Mouse (Mus musculus) forebrain, embryonic 13.5 days (tissue): ENCODE results near the gene Gm28710. TPM values are rescaled to one million over a fixed set of nuclear protein-coding genes. Genes with fewer than 3 reads are reported as not detected.
A peak's percentile ranks its signal among the peaks of the same experiment; 100 is the strongest.

ENCODE experiments used
- ATAC-seq: fragments of 200-750 bp; cut with Nextera tagmentation; 2 replicates; pipeline ENCODE4 v1.8.0; 2017
- H3K27ac ChIP-seq: fragments of 300-500 bp; sonication (generic); 2 replicates; pipeline ENCODE4 v1.5.1; 2015; ENCODE audit warnings: inconsistent platforms, mild to moderate bottlenecking, moderate library complexity
- H3K27me3 ChIP-seq: fragments of 300-500 bp; sonication (generic); 2 replicates; pipeline ENCODE4 v1.6.1; 2015; ENCODE audit warnings: mild to moderate bottlenecking, inconsistent platforms
- H3K36me3 ChIP-seq: fragments of 300-500 bp; sonication (generic); 2 replicates; pipeline ENCODE4 v1.6.1; 2015; ENCODE audit warnings: mild to moderate bottlenecking, inconsistent platforms; ENCODE audit not compliant: poor library complexity, severe bottlenecking
- H3K4me1 ChIP-seq: fragments of 300-500 bp; sonication (generic); 2 replicates; pipeline ENCODE4 v1.6.1; 2015; ENCODE audit warnings: inconsistent platforms
- H3K4me2 ChIP-seq: fragments of 300-500 bp; sonication (generic); 2 replicates; pipeline ENCODE4 v1.6.1; 2015; ENCODE audit warnings: inconsistent platforms, mild to moderate bottlenecking, moderate library complexity
- H3K4me3 ChIP-seq: fragments of 300-500 bp; sonication (generic); 2 replicates; pipeline ENCODE4 v1.5.1; 2015; ENCODE audit warnings: mild to moderate bottlenecking, inconsistent platforms
- H3K9ac ChIP-seq: fragments of 300-500 bp; sonication (generic); 2 replicates; pipeline ENCODE4 v1.6.1; 2015; ENCODE audit warnings: mild to moderate bottlenecking, inconsistent platforms
- H3K9me3 ChIP-seq: fragments of 300-500 bp; sonication (generic); replicated peaks from 2 replicates; pipeline ENCODE4 v1.6.1; 2016; ENCODE audit warnings: inconsistent platforms
- WGBS: fragments of 180-500 bp; shearing (Covaris S2); methylation state at CpG from one replicate; pipeline ENCODE4 v1.1.7; 2015; 5-methylcytosine and 5-hydroxymethylcytosine counted together
- polyA plus RNA-seq: library from polyadenylated mRNA; unstranded; fragments of >200 nt; fragmentation: Nextera tagmentation; extraction: Ambion mirVana; gene quantifications from 2 replicates; pipeline ENCODE4 v1.2.1, GENCODE M21; 2015

Gene Gm28710
- polyA plus RNA-seq, result not detected in 2 replicates

GRCm38 (mm10) chr5:16791243-16791860 is at the start of gene Gm28710:
Gene Gm28710 (plus strand): TSS chr5:16791810.
- ATAC-seq, result no peak
- Histone ChIP-seq H3K27ac (no peak within 1 kb of the TSS), H3K9me3 (no peaks in the 10 kb centered on the region), H3K4me1 (no peaks in the 10 kb centered on the region), H3K27me3 (no peaks in the 10 kb centered on the region), H3K36me3 (no peaks in the 10 kb centered on the region), H3K4me3 (no peak within 1 kb of the TSS), H3K4me2 (no peak within 1 kb of the TSS), H3K9ac (no peak within 1 kb of the TSS)
- 90% methylated on average over 4 of the region's 4 CpGs for WGBS

DNA sequence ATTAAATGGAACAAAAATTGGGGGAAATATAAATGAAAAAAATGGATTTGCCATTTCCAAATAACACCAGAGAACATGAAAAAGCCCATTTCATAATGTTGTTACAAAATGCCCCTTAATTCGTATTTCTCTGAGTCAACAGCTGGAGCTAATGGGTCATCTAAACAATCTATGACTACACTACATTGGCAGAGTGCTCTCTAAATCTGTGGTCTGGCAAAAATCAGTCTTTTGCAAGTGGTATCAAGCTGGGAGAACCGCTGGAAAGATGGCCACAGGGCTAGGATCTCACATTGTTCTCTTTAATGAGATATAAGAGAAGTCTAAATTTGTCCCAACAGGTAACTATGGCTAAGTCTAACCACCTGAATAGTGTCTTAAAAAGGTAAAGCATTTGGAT is 14.4 kb upstream of the Gm28710 start:
- H3K9me3 ChIP-seq, result no peaks in the 10 kb centered on the region
- no peak overlapping the region for H3K9ac ChIP-seq
- ATAC-seq, result no peak
- H3K36me3 ChIP-seq, result no peaks in the 10 kb centered on the region
- 74% methylated on average over 2 of the region's 2 CpGs for WGBS
- no peaks in the 10 kb centered on the region for H3K27me3 ChIP-seq
- H3K27ac ChIP-seq, result no peak overlapping the region
- no peaks in the 10 kb centered on the region for H3K4me1 ChIP-seq
- H3K4me2 ChIP-seq, result no peak overlapping the region
- no peak overlapping the region for H3K4me3 ChIP-seq

- no peak for ATAC-seq
- WGBS, result 88% methylated on average over 6 of the region's 6 CpGs
- H3K9me3 ChIP-seq, result no peaks in the 10 kb centered on the region
These were observed 12.9 kb upstream of the Gm28710 start for GRCm38 (mm10) chr5:16778610-16779172.

GRCm38 (mm10) chr5:16785627-16786026 is 6.0 kb upstream of the Gm28710 start:
- Histone ChIP-seq H3K4me2 (no peak overlapping the region), H3K27me3 (no peaks in the 10 kb centered on the region), H3K27ac (no peak overlapping the region), H3K4me1 (no peaks in the 10 kb centered on the region), H3K4me3 (no peak overlapping the region), H3K9ac (no peak overlapping the region), H3K9me3 (no peaks in the 10 kb centered on the region), H3K36me3 (no peaks in the 10 kb centered on the region)
- 87% methylated on average over 4 of the region's 4 CpGs for WGBS
- ATAC-seq, result no peak

More at GRCm38 (mm10) chr5:16778610-16779172, 12.9 kb upstream of the Gm28710 start:
- Histone ChIP-seq H3K4me2 (no peak overlapping the region), H3K27ac (no peak overlapping the region), H3K4me3 (no peak overlapping the region), H3K36me3 (no peaks in the 10 kb centered on the region), H3K27me3 (no peaks in the 10 kb centered on the region), H3K4me1 (no peaks in the 10 kb centered on the region), H3K9ac (no peak overlapping the region)

- no peak for ATAC-seq
- H3K27ac ChIP-seq, result no peak overlapping the region
- no peaks in the 10 kb centered on the region for H3K36me3 ChIP-seq
- no peaks in the 10 kb centered on the region for H3K27me3 ChIP-seq
- no peak overlapping the region for H3K4me3 ChIP-seq
- no peak overlapping the region for H3K9ac ChIP-seq
- no peaks in the 10 kb centered on the region for H3K4me1 ChIP-seq
- WGBS, result 89% methylated on average over 6 of the region's 6 CpGs
- no peaks in the 10 kb centered on the region for H3K9me3 ChIP-seq
- H3K4me2 ChIP-seq, result no peak overlapping the region
These were observed 3.4 kb downstream of the Gm28710 start for GRCm38 (mm10) chr5:16794972-16795371.

- Histone ChIP-seq H3K4me2 (no peak overlapping the region), H3K4me1 (no peaks in the 10 kb centered on the region), H3K27ac (no peak overlapping the region), H3K4me3 (no peak overlapping the region), H3K36me3 (no peaks in the 10 kb centered on the region), H3K27me3 (no peaks in the 10 kb centered on the region), H3K9ac (no peak overlapping the region), H3K9me3 (no peaks in the 10 kb centered on the region)
- 76% methylated on average over 4 of the region's 4 CpGs for WGBS
- ATAC-seq, result no peak
These were observed 11.1 kb downstream of the Gm28710 start for GRCm38 (mm10) chr5:16802726-16803125.

DNA sequence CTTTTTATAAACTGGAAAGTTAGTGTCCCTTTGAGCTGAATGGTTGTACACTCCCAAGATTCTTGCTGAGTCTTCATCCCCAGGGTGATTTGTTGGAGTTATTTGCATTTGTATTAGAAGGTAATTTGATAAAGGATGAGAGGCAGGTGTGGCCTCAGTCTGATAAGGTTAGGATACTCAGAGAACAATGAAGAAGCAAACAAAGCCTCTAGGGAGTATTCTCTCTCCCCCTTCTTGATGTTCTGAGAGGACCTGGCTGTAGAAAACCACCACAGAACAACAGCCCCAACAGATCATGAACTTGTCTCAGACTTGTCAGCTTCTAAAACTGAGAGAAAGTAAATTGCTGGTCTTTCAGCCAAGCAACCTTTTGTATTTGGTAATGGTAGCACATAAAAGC is 47.4 kb downstream of the Gm28710 start:
- Histone ChIP-seq H3K4me1 (no peaks in the 10 kb centered on the region), H3K4me3 (no peak overlapping the region), H3K27ac (no peak overlapping the region), H3K4me2 (no peak overlapping the region), H3K36me3 (no peaks in the 10 kb centered on the region), H3K27me3 (no peaks in the 10 kb centered on the region), H3K9ac (no peak overlapping the region), H3K9me3 (no peaks in the 10 kb centered on the region)
- ATAC-seq, result no peak

DNA sequence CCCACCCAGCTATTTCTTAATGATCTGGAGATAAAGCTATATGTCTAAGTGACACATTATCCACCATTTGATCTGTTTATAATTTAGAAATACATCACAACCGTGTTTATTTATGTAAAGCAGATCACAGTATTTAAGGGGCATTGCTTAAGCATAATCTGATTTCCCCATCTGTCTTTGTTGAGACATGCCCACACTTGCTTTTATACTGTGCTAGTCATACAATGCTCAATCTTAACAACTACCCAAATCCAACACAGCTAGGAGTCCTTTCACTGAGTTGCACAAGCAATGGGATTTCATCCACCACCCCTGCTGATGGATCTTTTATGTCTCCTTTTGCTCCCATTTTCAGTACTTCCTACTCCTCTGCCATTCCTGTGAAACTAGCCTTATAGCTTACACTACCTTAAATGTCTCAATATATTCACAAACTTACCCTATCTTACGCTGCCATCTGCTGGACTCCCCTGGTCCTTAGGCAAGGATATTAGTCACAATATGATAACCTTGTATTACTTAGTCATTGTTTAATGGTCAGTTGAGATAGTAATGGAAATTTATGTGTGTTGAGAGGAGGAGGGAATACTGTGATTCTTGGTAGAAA is 77.8 kb downstream of the Gm28710 start:
- ATAC-seq, result peak; percentile 90
- Histone ChIP-seq H3K4me2 (no peak overlapping the region), H3K36me3 (no peaks in the 10 kb centered on the region), H3K27ac (no peak overlapping the region), H3K9ac (no peak overlapping the region), H3K4me1 (no peaks in the 10 kb centered on the region), H3K4me3 (no peak overlapping the region), H3K9me3 (no peaks in the 10 kb centered on the region), H3K27me3 (no peaks in the 10 kb centered on the region)
- WGBS, result 62% methylated on average over 2 of the region's 2 CpGs

DNA sequence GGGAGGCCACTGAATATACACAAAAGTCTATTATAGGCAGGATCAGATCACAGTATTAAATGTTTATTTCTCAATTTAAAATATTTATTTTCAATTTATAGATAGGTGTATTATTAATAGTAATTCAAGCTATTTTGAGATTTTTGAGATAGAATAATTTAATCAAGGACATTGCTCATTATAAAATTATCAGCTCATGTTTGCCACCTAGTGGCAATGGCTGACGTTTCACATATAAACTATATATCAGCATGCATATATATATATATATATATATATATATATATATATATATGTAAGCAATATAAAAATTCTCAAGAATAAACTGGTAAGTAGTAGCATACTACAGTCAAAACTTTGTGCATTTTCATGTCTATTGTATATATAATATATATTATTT is 102.6 kb downstream of the Gm28710 start:
- ATAC-seq, result no peak; the same call in 1 of the 2 replicates
- H3K27ac ChIP-seq, result no peak overlapping the region
- WGBS, result 6% methylated on average over 1 of the region's 1 CpGs

GRCm38 (mm10) chr5:16919791-16920190 is 128.2 kb downstream of the Gm28710 start:
- WGBS, result 86% methylated on average over 8 of the region's 8 CpGs
- no peak overlapping the region for H3K9ac ChIP-seq
- ATAC-seq, result no peak
- H3K4me2 ChIP-seq, result no peak overlapping the region
- no peak overlapping the region for H3K27ac ChIP-seq
- H3K4me1 ChIP-seq, result no peaks in the 10 kb centered on the region
- H3K4me3 ChIP-seq, result no peak overlapping the region
- no peaks in the 10 kb centered on the region for H3K9me3 ChIP-seq
- H3K36me3 ChIP-seq, result no peaks in the 10 kb centered on the region
- no peaks in the 10 kb centered on the region for H3K27me3 ChIP-seq

More for the DNA sequence above, 102.6 kb downstream of the Gm28710 start:
- Histone ChIP-seq H3K27me3 (no peaks in the 10 kb centered on the region), H3K9ac (no peak overlapping the region), H3K4me1 (no peaks in the 10 kb centered on the region), H3K4me3 (no peak overlapping the region), H3K9me3 (no peaks in the 10 kb centered on the region), H3K36me3 (no peaks in the 10 kb centered on the region), H3K4me2 (no peak overlapping the region)

- no peak overlapping the region for H3K4me3 ChIP-seq
- no peaks in the 10 kb centered on the region for H3K4me1 ChIP-seq
- ATAC-seq, result no peak
- H3K4me2 ChIP-seq, result no peak overlapping the region
- no peak overlapping the region for H3K9ac ChIP-seq
- no peaks in the 10 kb centered on the region for H3K27me3 ChIP-seq
- no peak overlapping the region for H3K27ac ChIP-seq
- 62% methylated on average over 1 of the region's 1 CpGs for WGBS
- no peaks in the 10 kb centered on the region for H3K36me3 ChIP-seq
- H3K9me3 ChIP-seq, result no peaks in the 10 kb centered on the region
These were observed 130.9 kb downstream of the Gm28710 start for GRCm38 (mm10) chr5:16922473-16922872.
